In the genomic region with DNA sequence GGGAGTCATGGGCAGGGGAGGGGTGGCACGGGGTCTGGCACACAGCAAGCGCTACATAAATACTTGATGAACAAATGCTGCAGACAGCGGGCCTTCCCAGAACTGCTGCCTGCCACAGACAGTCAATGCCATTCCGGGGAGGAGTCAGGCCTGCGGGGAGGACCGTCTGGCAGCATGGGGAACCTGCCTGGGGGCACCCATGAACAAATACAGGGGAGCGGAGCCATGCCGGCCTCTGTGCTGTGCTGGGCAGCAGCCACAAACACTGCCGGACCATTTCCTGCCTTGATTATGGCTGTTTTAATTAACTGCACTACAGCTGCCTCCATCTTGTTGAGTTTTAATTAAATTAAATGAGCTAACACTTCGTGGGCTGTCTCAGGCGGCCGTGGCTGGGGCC, we compare ENCODE assay signal across 14 mouse cellular contexts. TPM values are rescaled to one million over a fixed set of nuclear protein-coding genes. Genes with fewer than 3 reads are reported as not detected.
DNase-seq lines count a peak whose midpoint lies in the region; ATAC-seq lines count a peak whose summit lies in the region.
"Had no signal": no experiment of that assay in that cellular context is flagged by ENCODE, and none has a peak within 500 bp of the region (broad histone marks: within the 10 kb centered on the region; RNA-seq: fewer than 3 reads in every experiment).

No protein-coding gene starts in this region.

- peaks cover 7% of the 10 kb centered on the region; the same call in 1 of the 2 replicates for H3K36me3 ChIP-seq in forebrain, embryonic 16.5 days (ENCODE audit: control insufficient read depth, insufficient read depth)
- H3K36me3 ChIP-seq in intestine, embryonic 15.5 days, result peaks cover 15% of the 10 kb centered on the region; the same call in 1 of the 2 replicates
- peaks cover 49% of the 10 kb centered on the region for H3K36me3 ChIP-seq in kidney, embryonic 16.5 days (ENCODE audit: insufficient read depth, low read length)

- H3K27me3 ChIP-seq in forebrain, embryonic 16.5 days (replicated peaks; ENCODE audit: control insufficient read depth, insufficient read depth, low read length), result no peaks in the 10 kb centered on the region
- no peaks in the 10 kb centered on the region for H3K27me3 ChIP-seq in intestine, embryonic 15.5 days (replicated peaks)
- no peaks in the 10 kb centered on the region for H3K27me3 ChIP-seq in kidney, embryonic 16.5 days (ENCODE audit: insufficient read depth, low read length)
- H3K27me3 ChIP-seq: embryonic facial prominence, embryonic 15.5 days; heart, embryonic 13.5 days had no signal

- peak; percentile 69 for ATAC-seq in forebrain, embryonic 16.5 days
- no peak for ATAC-seq in intestine, embryonic 15.5 days
- ATAC-seq in kidney, embryonic 16.5 days (ENCODE audit: low FRiP score, low TSS enrichment), result no peak

- H3K9ac ChIP-seq in forebrain, embryonic 16.5 days (replicated peaks; ENCODE audit: low read depth, low read length), result 0 out of 2 replicates have a peak overlapping the region, but pooled peaks have one; percentile 10
- no peak overlapping the region for H3K9ac ChIP-seq in intestine, embryonic 15.5 days
- H3K9ac ChIP-seq in kidney, embryonic 16.5 days (replicated peaks; ENCODE audit: low read length), result no peak overlapping the region
- H3K9ac ChIP-seq: embryonic facial prominence, embryonic 15.5 days; heart, embryonic 13.5 days; liver, embryonic 14.5 days had no signal

- 38% methylated on average over 12 of the region's 12 CpGs for WGBS in forebrain, embryonic 16.5 days
- 67% methylated on average over 12 of the region's 12 CpGs for WGBS in intestine, embryonic 15.5 days
- 65% methylated on average over 12 of the region's 12 CpGs for WGBS in kidney, embryonic 16.5 days

- peak; percentile 38 for DNase-seq in thymus, postnatal 14 days
- no peak for DNase-seq in thymus, adult 18-20 months
- no peak for DNase-seq in adrenal gland, postnatal 10 days
- no peak for DNase-seq in frontal cortex, postnatal 25 days (ENCODE audit: low spot score in 2 of 2)
- DNase-seq: adrenal gland, adult 8-10 months; kidney, postnatal 10 days; layer of hippocampus, adult 9-11 months; lung, postnatal 4 days had no signal

- no peak overlapping the region for H3K4me3 ChIP-seq in forebrain, embryonic 16.5 days (replicated peaks; ENCODE audit: low read length)
- no peak overlapping the region for H3K4me3 ChIP-seq in intestine, embryonic 15.5 days (replicated peaks)
- no peak overlapping the region for H3K4me3 ChIP-seq in kidney, embryonic 16.5 days (ENCODE audit: low read length)
- H3K4me3 ChIP-seq: embryonic facial prominence, embryonic 15.5 days; heart, embryonic 13.5 days had no signal

- peak overlapping the region; percentile 6 for H3K27ac ChIP-seq in forebrain, embryonic 16.5 days (ENCODE audit: low read length)
- H3K27ac ChIP-seq in intestine, embryonic 15.5 days, result peak overlapping the region; percentile 48; the same call in 1 of the 2 replicates
- no peak overlapping the region for H3K27ac ChIP-seq in kidney, embryonic 16.5 days (ENCODE audit: low read length)
- H3K27ac ChIP-seq: embryonic facial prominence, embryonic 15.5 days; heart, embryonic 13.5 days; liver, embryonic 14.5 days had no signal

- no peaks in the 10 kb centered on the region for H3K9me3 ChIP-seq in forebrain, embryonic 16.5 days (ENCODE audit: control insufficient read depth, low read length)
- H3K9me3 ChIP-seq in intestine, embryonic 15.5 days, result no peaks in the 10 kb centered on the region
- no peaks in the 10 kb centered on the region for H3K9me3 ChIP-seq in kidney, embryonic 16.5 days (ENCODE audit: low read length)
- H3K9me3 ChIP-seq: embryonic facial prominence, embryonic 15.5 days; heart, embryonic 13.5 days had no signal

- H3K4me1 ChIP-seq in forebrain, embryonic 16.5 days (replicated peaks; ENCODE audit: control insufficient read depth, insufficient read depth, low read length), result peaks cover 27% of the 10 kb centered on the region
- H3K4me1 ChIP-seq in intestine, embryonic 15.5 days (replicated peaks), result peaks cover 52% of the 10 kb centered on the region
- peaks cover 25% of the 10 kb centered on the region for H3K4me1 ChIP-seq in kidney, embryonic 16.5 days (ENCODE audit: insufficient read depth, low read length)

- H3K4me2 ChIP-seq in forebrain, embryonic 16.5 days (ENCODE audit: low read length), result no peak overlapping the region
- no peak overlapping the region for H3K4me2 ChIP-seq in intestine, embryonic 15.5 days (replicated peaks)
- no peak overlapping the region for H3K4me2 ChIP-seq in kidney, embryonic 16.5 days (replicated peaks; ENCODE audit: low read depth, low read length)
- H3K4me2 ChIP-seq: embryonic facial prominence, embryonic 15.5 days; heart, embryonic 13.5 days had no signal

RNA-seq across cellular contexts. Expression of a gene that starts 35.0 kb away (rescaled TPM):
- 77.0 and 81.6 TPM in 2 replicates for polyA plus RNA-seq in forebrain, embryonic 16.5 days (2015; fragmentation: Nextera tagmentation; extraction: Ambion mirVana)
- 57.7 and 62.4 TPM in 2 replicates for polyA plus RNA-seq in intestine, embryonic 15.5 days (2015; fragmentation: Nextera tagmentation; extraction: Ambion mirVana)
- 72.6 and 73.7 TPM in 2 replicates for polyA plus RNA-seq in kidney, embryonic 16.5 days (2015; fragmentation: Nextera tagmentation; extraction: Ambion mirVana)
- total RNA-seq in adrenal gland, postnatal 10 days (2021), result 10 to 100 TPM; 66.0 to 69.3 TPM
